Mouse (Mus musculus) midbrain, embryonic 14.5 days (tissue): ENCODE data around the gene B3gnt9. TPM values are rescaled to one million over a fixed set of nuclear protein-coding genes. Genes with fewer than 3 reads are reported as not detected.

Experiments used
- ATAC-seq: fragments of 200-750 bp; cut with Nextera tagmentation; 2 replicates; pipeline ENCODE4 v1.8.0; 2017; ENCODE audit warnings: moderate number of reproducible peaks, moderate library complexity; ENCODE audit not compliant: low FRiP score, low TSS enrichment
- DNase-seq: peaks from one replicate; pipeline ENCODE4 v3.0.0-alpha.2; 2015
- H3K27ac ChIP-seq: fragments of 300-500 bp; sonication (generic); replicated peaks from 2 replicates; pipeline ENCODE4 v1.5.1; 2014; ENCODE audit warnings: mild to moderate bottlenecking, low read depth, low read length, moderate library complexity
- H3K27me3 ChIP-seq: fragments of 300-500 bp; sonication (generic); 2 replicates; pipeline ENCODE4 v1.6.1; 2014; ENCODE audit warnings: low read length, control low read depth, mixed read lengths; ENCODE audit not compliant: control insufficient read depth, insufficient read depth
- H3K36me3 ChIP-seq: fragments of 300-500 bp; sonication (generic); 2 replicates; pipeline ENCODE4 v1.6.1; 2014; ENCODE audit warnings: low read length, control low read depth; ENCODE audit not compliant: control insufficient read depth, insufficient read depth
- H3K4me1 ChIP-seq: fragments of 300-500 bp; sonication (generic); 2 replicates; pipeline ENCODE4 v1.6.1; 2014; ENCODE audit warnings: mild to moderate bottlenecking, antibody characterized with exemption, low read length, control low read depth; ENCODE audit not compliant: control insufficient read depth, insufficient read depth
- H3K4me2 ChIP-seq: fragments of 300-500 bp; sonication (generic); 2 replicates; pipeline ENCODE4 v1.6.1; 2014; ENCODE audit warnings: mild to moderate bottlenecking, low read length, moderate library complexity
- H3K4me3 ChIP-seq: fragments of 300-500 bp; sonication (generic); replicated peaks from 2 replicates; pipeline ENCODE4 v1.5.1; 2014; ENCODE audit warnings: low read depth, low read length
- H3K9ac ChIP-seq: fragments of 300-500 bp; sonication (generic); replicated peaks from 2 replicates; pipeline ENCODE4 v1.6.1; 2014; ENCODE audit warnings: mild to moderate bottlenecking, low read length, moderate library complexity
- H3K9me3 ChIP-seq: fragments of 300-500 bp; sonication (generic); 2 replicates; pipeline ENCODE4 v1.6.1; 2016; ENCODE audit warnings: low read length, control low read depth, mixed read lengths; ENCODE audit not compliant: control insufficient read depth
- WGBS: fragments of 180-500 bp; shearing (Covaris S2); extraction: QIAGEN DNeasy Blood & Tissue Kit; methylation state at CpG from one replicate; pipeline ENCODE4 v1.1.7; 2014; 5-methylcytosine and 5-hydroxymethylcytosine counted together
- polyA plus RNA-seq: library from polyadenylated mRNA; unstranded; fragments of >200 nt; fragmentation: Nextera tagmentation; extraction: Ambion mirVana; gene quantifications from 2 replicates; pipeline ENCODE4 v1.2.1, GENCODE M21; 2014

The B3gnt9 gene
- polyA plus RNA-seq, 1 experiment from 2014 or later, result 5.6 TPM

DNA sequence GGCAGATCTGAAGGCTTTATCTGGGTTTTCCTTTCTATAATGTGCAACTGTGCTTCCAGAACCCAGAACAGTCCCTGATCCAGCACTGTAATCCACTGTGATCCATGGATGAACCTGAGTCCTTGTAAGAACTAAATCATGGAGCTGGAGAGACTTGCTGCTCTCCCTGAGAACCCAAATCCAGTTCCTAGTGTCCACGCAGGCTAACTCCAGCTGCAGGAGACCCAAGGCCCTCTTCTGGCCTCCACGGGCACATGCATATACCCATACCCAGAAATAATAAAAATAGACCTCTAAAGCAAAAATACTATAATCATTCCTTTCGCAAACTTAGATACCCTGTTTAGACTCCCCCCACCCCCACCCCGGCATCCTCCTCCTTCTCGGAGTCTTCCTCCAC is 33.3 kb upstream of the B3gnt9 start:
- Histone ChIP-seq H3K4me2 (peak overlapping the region; percentile 67), H3K4me1 (peaks cover 42% of the 10 kb centered on the region), H3K27ac (peak overlapping the region; percentile 94), H3K27me3 (peaks cover 10% of the 10 kb centered on the region; the same call in 1 of the 2 replicates), H3K36me3 (peaks cover 20% of the 10 kb centered on the region), H3K4me3 (peak overlapping the region; percentile 49), H3K9ac (peak overlapping the region; percentile 66), H3K9me3 (no peaks in the 10 kb centered on the region)
- WGBS, result 87% methylated on average over 5 of the region's 5 CpGs
- DNase-seq (no peak), ATAC-seq (no peak)

DNA sequence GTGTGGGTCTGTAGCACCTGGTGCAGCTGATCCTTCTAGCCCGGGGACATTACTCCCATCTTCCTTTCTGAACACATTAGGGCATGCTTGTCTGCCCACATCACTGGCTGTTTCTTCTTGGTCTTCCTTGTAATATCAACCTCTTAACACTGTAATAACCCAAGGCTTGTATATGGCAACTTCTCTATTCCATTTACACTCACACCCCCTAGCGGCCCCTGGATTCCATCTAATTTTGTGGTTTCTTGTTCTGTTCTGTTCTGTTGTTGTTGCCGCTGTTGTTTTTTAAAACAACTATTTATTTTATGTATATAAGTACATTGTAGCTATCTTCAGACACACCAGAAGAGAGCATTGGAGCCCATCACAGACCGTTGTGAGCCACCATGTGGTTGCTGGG is 32.0 kb upstream of the B3gnt9 start:
- ATAC-seq, result no peak
- H3K27ac ChIP-seq, result no peak overlapping the region
- peak overlapping the region; percentile 67 for H3K4me2 ChIP-seq
- WGBS, result 88% methylated on average over 4 of the region's 4 CpGs
- no peak overlapping the region for H3K4me3 ChIP-seq
- H3K9me3 ChIP-seq, result no peaks in the 10 kb centered on the region
- DNase-seq, result no peak
- H3K4me1 ChIP-seq, result peaks cover 42% of the 10 kb centered on the region
- peaks cover 10% of the 10 kb centered on the region; the same call in 1 of the 2 replicates for H3K27me3 ChIP-seq
- peak overlapping the region; percentile 20; the same call in 1 of the 2 replicates for H3K9ac ChIP-seq
- peaks cover 34% of the 10 kb centered on the region for H3K36me3 ChIP-seq

- no peaks in the 10 kb centered on the region for H3K9me3 ChIP-seq
- ATAC-seq (no peak), DNase-seq (no peak)
- peaks cover 39% of the 10 kb centered on the region for H3K4me1 ChIP-seq
- no peak overlapping the region for H3K4me3 ChIP-seq
- WGBS, result 52% methylated on average over 12 of the region's 12 CpGs
- H3K27me3 ChIP-seq, result peaks cover 3% of the 10 kb centered on the region; the same call in 1 of the 2 replicates
- H3K27ac ChIP-seq, result no peak overlapping the region
- H3K9ac ChIP-seq, result no peak overlapping the region
- peak overlapping the region; percentile 17; the same call in 1 of the 2 replicates for H3K4me2 ChIP-seq
- H3K36me3 ChIP-seq, result peaks cover 44% of the 10 kb centered on the region
Observed at GRCm38 (mm10) chr8:105285514-105285913, 30.6 kb upstream of the B3gnt9 start.

GRCm38 (mm10) chr8:105283074-105283473 is 28.1 kb upstream of the B3gnt9 start:
- H3K4me3 ChIP-seq, result no peak overlapping the region
- no peak for ATAC-seq
- H3K27ac ChIP-seq, result no peak overlapping the region

DNA sequence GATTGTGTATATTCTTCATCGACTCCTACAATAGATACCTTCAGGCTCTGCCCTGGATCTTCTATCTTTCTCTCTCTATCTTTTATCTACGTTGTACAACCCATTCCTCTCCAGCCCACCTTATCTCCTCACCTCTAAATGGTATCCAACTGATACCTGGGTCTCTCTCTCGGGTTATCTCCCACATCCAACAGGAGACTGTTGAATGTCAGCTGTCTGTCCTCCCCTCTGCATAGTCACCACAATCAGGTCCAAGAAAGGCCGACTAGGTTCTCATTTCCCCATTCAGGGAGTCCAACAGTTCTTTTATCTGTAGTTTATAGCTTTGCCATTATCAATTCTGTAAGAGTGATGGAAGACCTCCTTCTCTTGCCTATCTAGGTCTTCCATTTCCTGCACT is 27.3 kb upstream of the B3gnt9 start:
- Histone ChIP-seq H3K9me3 (no peaks in the 10 kb centered on the region), H3K4me3 (no peak overlapping the region), H3K36me3 (peaks cover 53% of the 10 kb centered on the region), H3K27ac (no peak overlapping the region), H3K27me3 (peaks cover 27% of the 10 kb centered on the region), H3K4me1 (peaks cover 26% of the 10 kb centered on the region), H3K9ac (no peak overlapping the region), H3K4me2 (no peak overlapping the region)
- no peak for DNase-seq
- no peak for ATAC-seq
- 91% methylated on average over 4 of the region's 4 CpGs for WGBS

More at GRCm38 (mm10) chr8:105283074-105283473, 28.1 kb upstream of the B3gnt9 start:
- Histone ChIP-seq H3K27me3 (peaks cover 19% of the 10 kb centered on the region; the same call in 1 of the 2 replicates), H3K4me2 (no peak overlapping the region), H3K36me3 (peaks cover 53% of the 10 kb centered on the region), H3K4me1 (peaks cover 34% of the 10 kb centered on the region), H3K9me3 (no peaks in the 10 kb centered on the region), H3K9ac (no peak overlapping the region)
- DNase-seq, result peak; percentile 44
- whole genome bisulfite sequencing, result 24% methylated on average over 23 of the region's 23 CpGs

DNA sequence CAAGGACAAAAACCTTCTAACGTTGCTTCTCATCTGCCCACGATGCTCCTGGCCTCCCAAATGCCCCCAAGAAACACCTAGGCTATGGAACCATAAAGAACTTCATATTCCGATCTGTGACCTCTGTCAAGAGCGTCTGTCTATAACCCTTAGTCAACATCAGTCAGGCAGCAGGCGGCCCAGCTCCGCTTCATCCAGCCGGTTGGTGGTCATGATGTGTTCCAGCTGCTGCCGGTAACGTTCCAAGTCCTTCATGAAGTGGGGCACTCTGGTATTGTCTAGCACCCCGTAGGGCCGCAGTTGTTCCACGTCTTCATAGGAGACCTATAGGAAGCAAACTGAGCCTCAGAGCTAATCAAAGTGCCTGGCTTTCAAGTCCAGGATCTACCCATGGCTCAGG is 26.9 kb upstream of the B3gnt9 start:
- H3K4me3 ChIP-seq, result no peak overlapping the region
- peaks cover 22% of the 10 kb centered on the region for H3K4me1 ChIP-seq
- no peak for ATAC-seq
- H3K4me2 ChIP-seq, result no peak overlapping the region
- peaks cover 53% of the 10 kb centered on the region for H3K36me3 ChIP-seq
- H3K9me3 ChIP-seq, result no peaks in the 10 kb centered on the region
- H3K9ac ChIP-seq, result no peak overlapping the region
- peaks cover 31% of the 10 kb centered on the region for H3K27me3 ChIP-seq
- H3K27ac ChIP-seq, result no peak overlapping the region
- whole genome bisulfite sequencing, result 90% methylated on average over 12 of the region's 12 CpGs
- DNase-seq, result no peak

DNA sequence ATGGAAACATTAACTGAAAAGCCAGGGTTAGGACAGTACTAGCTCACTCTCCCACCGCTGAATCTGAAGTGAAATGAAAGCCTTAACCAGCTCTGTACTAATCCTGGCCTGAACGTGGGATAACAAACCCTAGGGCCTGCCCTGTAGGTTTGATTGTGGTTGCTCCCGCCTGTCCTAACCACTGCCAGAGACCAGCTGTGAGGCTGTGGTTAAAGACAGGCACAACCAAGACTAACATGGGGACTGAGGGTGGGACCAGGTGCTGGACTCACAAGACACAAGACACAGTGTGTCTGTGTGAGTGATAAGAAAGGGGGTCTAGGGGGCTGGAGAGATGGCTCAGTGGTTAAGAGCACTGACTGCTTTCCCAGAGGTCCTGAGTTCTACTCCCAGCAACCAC is 25.6 kb upstream of the B3gnt9 start:
- Histone ChIP-seq H3K4me2 (no peak overlapping the region), H3K4me3 (no peak overlapping the region), H3K27ac (no peak overlapping the region), H3K27me3 (peaks cover 39% of the 10 kb centered on the region), H3K36me3 (peaks cover 52% of the 10 kb centered on the region), H3K9me3 (no peaks in the 10 kb centered on the region), H3K4me1 (peaks cover 18% of the 10 kb centered on the region; the same call in 1 of the 2 replicates), H3K9ac (no peak overlapping the region)
- WGBS, result 62% methylated on average over 3 of the region's 3 CpGs
- ATAC-seq (no peak), DNase-seq (no peak)

- DNase-seq (peak; percentile 73), ATAC-seq (peak; percentile 56)
- H3K9ac ChIP-seq, result 0 out of 2 replicates have a peak overlapping the region, but pooled peaks have one; percentile 20
- H3K4me1 ChIP-seq, result peaks cover 18% of the 10 kb centered on the region; the same call in 1 of the 2 replicates
- peaks cover 39% of the 10 kb centered on the region for H3K36me3 ChIP-seq
- no peak overlapping the region for H3K4me3 ChIP-seq
- no peak overlapping the region for H3K27ac ChIP-seq
- peaks cover 56% of the 10 kb centered on the region for H3K27me3 ChIP-seq
- H3K9me3 ChIP-seq, result no peaks in the 10 kb centered on the region
- H3K4me2 ChIP-seq, result peak overlapping the region; percentile 46
- WGBS, result 3% methylated on average over 28 of the region's 28 CpGs
Observed at GRCm38 (mm10) chr8:105278911-105279334, 24.0 kb upstream of the B3gnt9 start.
